Mouse (Mus musculus) heart, embryonic 16.5 days (tissue): ENCODE data around the gene Myo6. TPM values are rescaled to one million over a fixed set of nuclear protein-coding genes. Genes with fewer than 3 reads are reported as not detected.
A peak's percentile ranks its signal among the peaks of the same experiment; 100 is the strongest.

ENCODE experiments used
- ATAC-seq: fragments of 200-750 bp; cut with Nextera tagmentation; replicated peaks from 2 replicates; pipeline ENCODE4 v1.8.0; 2017; ENCODE audit warnings: moderate number of reproducible peaks; ENCODE audit not compliant: insufficient read depth, low FRiP score; ENCODE audit errors: extremely low read depth
- H3K27ac ChIP-seq: fragments of 300-500 bp; sonication (generic); 2 replicates; pipeline ENCODE4 v1.5.1; 2014; ENCODE audit warnings: mild to moderate bottlenecking, low read length, control low read depth, moderate library complexity
- H3K27me3 ChIP-seq: fragments of 300-500 bp; sonication (generic); 2 replicates; pipeline ENCODE4 v1.6.1; 2014; ENCODE audit warnings: low read length, mixed read lengths; ENCODE audit not compliant: control insufficient read depth, insufficient read depth
- H3K36me3 ChIP-seq: fragments of 300-500 bp; sonication (generic); 2 replicates; pipeline ENCODE4 v1.6.1; 2014; ENCODE audit not compliant: control insufficient read depth, insufficient read depth
- H3K4me1 ChIP-seq: fragments of 300-500 bp; sonication (generic); 2 replicates; pipeline ENCODE4 v1.6.1; 2014; ENCODE audit warnings: low read length, mixed read lengths; ENCODE audit not compliant: control insufficient read depth, insufficient read depth
- H3K4me2 ChIP-seq: fragments of 300-500 bp; sonication (generic); 2 replicates; pipeline ENCODE4 v1.6.1; 2014; ENCODE audit warnings: low read depth, mild to moderate bottlenecking, control low read depth, low read length
- H3K4me3 ChIP-seq: fragments of 300-500 bp; sonication (generic); 2 replicates; pipeline ENCODE4 v1.5.1; 2014; ENCODE audit warnings: mild to moderate bottlenecking, control low read depth, low read length
- H3K9ac ChIP-seq: fragments of 300-500 bp; sonication (generic); 2 replicates; pipeline ENCODE4 v1.6.1; 2014; ENCODE audit warnings: low read length, control low read depth
- H3K9me3 ChIP-seq: fragments of 300-500 bp; sonication (generic); replicated peaks from 2 replicates; pipeline ENCODE4 v1.6.1; 2016; ENCODE audit warnings: low read length; ENCODE audit not compliant: control insufficient read depth
- WGBS: fragments of 180-500 bp; shearing (Covaris S2); extraction: QIAGEN DNeasy Blood & Tissue Kit; methylation state at CpG from one replicate; pipeline ENCODE4 v1.1.7; 2014; 5-methylcytosine and 5-hydroxymethylcytosine counted together
- polyA plus RNA-seq: library from polyadenylated mRNA; unstranded; fragments of >200 nt; fragmentation: Nextera tagmentation; extraction: Ambion mirVana; gene quantifications from 2 replicates; pipeline ENCODE4 v1.2.1, GENCODE M21; 2015

The Myo6 gene
- polyA plus RNA-seq, 1 experiment from 2014 or later, result 10.0 TPM

GRCm38 (mm10) chr9:80163126-80163723 lies 1.6 kb upstream of the Myo6 start:
- no peak for ATAC-seq
- Histone ChIP-seq H3K9ac (no peak overlapping the region), H3K4me2 (no peak overlapping the region), H3K36me3 (no peaks in the 10 kb centered on the region), H3K4me3 (no peak overlapping the region), H3K4me1 (peaks cover 9% of the 10 kb centered on the region), H3K9me3 (no peaks in the 10 kb centered on the region), H3K27ac (no peak overlapping the region), H3K27me3 (no peaks in the 10 kb centered on the region)
- WGBS, result 71% methylated on average over 4 of the region's 4 CpGs

DNA sequence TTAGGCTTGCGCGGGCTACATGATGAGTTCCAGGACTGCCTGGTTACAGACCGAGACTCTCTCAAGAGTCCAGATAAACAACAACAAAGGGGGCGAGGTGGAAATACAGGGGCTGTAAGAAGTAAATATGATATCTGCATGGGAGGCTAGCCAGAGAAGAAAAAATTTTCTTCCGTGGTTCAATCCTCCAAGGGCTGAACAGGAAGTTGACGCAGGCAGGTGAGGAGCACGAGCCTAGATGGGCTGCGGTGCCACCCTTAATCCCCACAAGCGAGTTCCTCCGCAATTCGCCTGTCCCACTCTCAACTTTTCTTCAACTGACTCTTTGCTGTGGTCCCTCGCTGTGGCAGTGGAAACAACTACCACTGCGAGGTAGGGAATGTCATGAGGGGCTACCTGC lies 640 bp upstream of the Myo6 start:
- peak overlapping the region; percentile 67; the same call in 1 of the 2 replicates for H3K9ac ChIP-seq
- H3K27me3 ChIP-seq, result no peaks in the 10 kb centered on the region
- ATAC-seq, result no peak; the same call in 1 of the 2 replicates
- WGBS, result 3% methylated on average over 13 of the region's 13 CpGs
- H3K4me3 ChIP-seq, result peak overlapping the region; percentile 68
- no peaks in the 10 kb centered on the region for H3K36me3 ChIP-seq
- H3K4me1 ChIP-seq, result peaks cover 9% of the 10 kb centered on the region
- peak overlapping the region; percentile 71 for H3K4me2 ChIP-seq
- no peaks in the 10 kb centered on the region for H3K9me3 ChIP-seq
- H3K27ac ChIP-seq, result no peak overlapping the region

DNA sequence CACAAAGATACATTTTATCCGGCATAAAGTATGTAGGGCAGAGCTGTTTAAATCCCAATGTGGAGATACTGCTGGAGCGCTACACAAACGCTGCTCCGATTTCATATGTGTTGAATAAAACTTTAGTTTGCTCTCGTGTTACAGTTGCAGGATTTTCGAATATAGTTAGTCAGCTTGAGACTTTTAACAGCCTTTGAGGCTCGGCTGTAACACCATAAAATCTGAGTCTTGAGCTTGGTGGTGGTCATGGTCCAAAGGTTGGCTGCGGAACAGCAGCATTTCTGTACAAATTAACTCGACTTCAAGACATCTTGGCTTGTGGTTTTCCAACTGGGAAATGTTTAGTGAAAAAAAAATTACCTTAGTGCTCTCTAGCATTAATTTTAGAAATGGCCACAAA lies 859 bp downstream of the Myo6 start:
- Histone ChIP-seq H3K9ac (peak overlapping the region; percentile 72), H3K36me3 (no peaks in the 10 kb centered on the region), H3K27ac (peak overlapping the region; percentile 62), H3K27me3 (no peaks in the 10 kb centered on the region), H3K4me3 (peak overlapping the region; percentile 68), H3K4me2 (peak overlapping the region; percentile 71), H3K9me3 (no peaks in the 10 kb centered on the region), H3K4me1 (peaks cover 9% of the 10 kb centered on the region)
- 25% methylated on average over 9 of the region's 9 CpGs for whole genome bisulfite sequencing
- no peak for ATAC-seq

DNA sequence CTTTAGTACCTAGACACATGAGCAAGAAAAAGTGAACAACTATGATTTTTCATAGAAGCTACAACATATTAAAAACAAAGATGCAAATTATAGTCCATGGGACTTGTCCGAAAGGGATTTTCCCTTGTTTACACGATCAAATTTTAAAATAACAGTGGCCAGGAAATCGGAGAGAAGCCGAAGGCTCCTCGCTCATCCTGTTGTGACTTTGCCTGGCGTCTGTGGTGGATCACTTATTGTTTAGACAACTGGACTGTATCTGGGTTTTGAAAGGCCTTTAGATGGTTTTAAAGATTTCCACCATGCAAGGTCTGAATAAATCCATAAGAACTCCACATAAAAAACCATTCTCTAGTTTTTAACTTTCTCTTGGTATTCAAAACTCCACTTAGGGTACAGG lies 1.6 kb downstream of the Myo6 start:
- H3K36me3 ChIP-seq, result no peaks in the 10 kb centered on the region
- H3K27me3 ChIP-seq, result no peaks in the 10 kb centered on the region
- 62% methylated on average over 6 of the region's 6 CpGs for WGBS
- H3K9me3 ChIP-seq, result no peaks in the 10 kb centered on the region
- H3K4me2 ChIP-seq, result peak overlapping the region; percentile 18; the same call in 1 of the 2 replicates
- H3K9ac ChIP-seq, result no peak overlapping the region; the same call in 1 of the 2 replicates
- no peak overlapping the region for H3K27ac ChIP-seq
- 0 out of 2 replicates have a peak overlapping the region, but pooled peaks have one; percentile 7 for H3K4me3 ChIP-seq
- ATAC-seq, result no peak
- H3K4me1 ChIP-seq, result peaks cover 9% of the 10 kb centered on the region

- H3K4me1 ChIP-seq, result peaks cover 9% of the 10 kb centered on the region
- no peak for ATAC-seq
- WGBS, result 73% methylated on average over 4 of the region's 4 CpGs
- H3K27ac ChIP-seq, result no peak overlapping the region
- H3K4me3 ChIP-seq, result no peak overlapping the region
- H3K27me3 ChIP-seq, result no peaks in the 10 kb centered on the region
- H3K9me3 ChIP-seq, result no peaks in the 10 kb centered on the region
- no peaks in the 10 kb centered on the region for H3K36me3 ChIP-seq
- no peak overlapping the region for H3K9ac ChIP-seq
- no peak overlapping the region for H3K4me2 ChIP-seq
These were observed 2.3 kb downstream of the Myo6 start for GRCm38 (mm10) chr9:80167089-80167488.

- H3K4me2 ChIP-seq, result no peak overlapping the region
- no peak overlapping the region for H3K27ac ChIP-seq
- 0 out of 2 replicates have a peak, but pooled peaks cover 4% of the 10 kb centered on the region for H3K4me1 ChIP-seq
- no peak overlapping the region for H3K4me3 ChIP-seq
- WGBS, result 84% methylated on average over 9 of the region's 9 CpGs
- no peak for ATAC-seq
- H3K36me3 ChIP-seq, result no peaks in the 10 kb centered on the region
- no peaks in the 10 kb centered on the region for H3K9me3 ChIP-seq
- no peak overlapping the region for H3K9ac ChIP-seq
- H3K27me3 ChIP-seq, result no peaks in the 10 kb centered on the region
These were observed 4.7 kb downstream of the Myo6 start for GRCm38 (mm10) chr9:80169551-80169950.

GRCm38 (mm10) chr9:80171241-80171640 lies 6.4 kb downstream of the Myo6 start:
- no peak for ATAC-seq
- Histone ChIP-seq H3K36me3 (no peaks in the 10 kb centered on the region), H3K9me3 (no peaks in the 10 kb centered on the region), H3K4me1 (0 out of 2 replicates have a peak, but pooled peaks cover 2% of the 10 kb centered on the region), H3K4me3 (no peak overlapping the region), H3K27me3 (no peaks in the 10 kb centered on the region), H3K27ac (no peak overlapping the region), H3K9ac (no peak overlapping the region), H3K4me2 (no peak overlapping the region)

DNA sequence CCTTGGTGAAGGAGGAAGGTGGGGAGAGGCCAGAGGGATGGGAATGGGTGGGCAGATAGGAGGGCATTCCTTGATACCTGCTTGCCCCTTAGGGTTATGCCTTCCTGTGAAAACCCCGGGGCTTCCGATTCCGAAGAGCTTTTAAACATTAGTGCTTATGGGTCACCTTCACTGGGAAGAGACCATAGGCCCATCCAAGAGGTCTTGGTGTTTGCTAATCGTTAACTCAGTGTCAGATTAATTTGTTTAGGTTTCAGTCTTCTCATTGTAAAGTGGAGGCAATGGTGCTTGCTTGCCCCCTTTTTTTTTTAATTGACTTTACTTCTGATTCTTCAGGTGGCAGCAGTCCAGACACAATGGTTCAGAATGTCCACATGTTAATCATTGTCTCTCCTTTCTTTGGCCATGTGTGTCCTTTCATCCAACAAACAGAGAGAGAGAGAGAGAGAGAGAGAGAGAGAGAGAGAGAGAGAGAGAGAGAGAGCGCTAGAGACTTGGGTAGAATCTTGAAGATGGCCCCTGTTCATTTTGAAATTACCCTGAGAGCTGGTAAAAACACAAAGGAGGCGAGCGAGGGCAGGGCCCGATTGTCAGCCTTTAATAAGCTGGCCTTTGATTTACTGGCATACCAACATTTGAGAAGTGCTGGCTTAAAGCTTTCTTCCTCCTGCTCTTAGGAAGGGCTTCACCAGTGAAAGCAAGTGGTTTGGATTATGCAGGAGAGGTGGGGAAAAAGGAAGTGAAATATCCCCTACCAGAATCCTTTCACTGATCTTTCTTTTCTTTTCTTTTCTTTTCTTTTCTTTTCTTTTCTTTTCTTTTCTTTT lies 7.8 kb downstream of the Myo6 start:
- 81% methylated on average over 8 of the region's 8 CpGs for WGBS
- H3K4me3 ChIP-seq, result no peak overlapping the region
- no peak overlapping the region for H3K4me2 ChIP-seq
- no peak overlapping the region for H3K27ac ChIP-seq
- no peak overlapping the region for H3K9ac ChIP-seq
- no peaks in the 10 kb centered on the region for H3K36me3 ChIP-seq
- H3K27me3 ChIP-seq, result no peaks in the 10 kb centered on the region
- peaks cover 9% of the 10 kb centered on the region; the same call in 1 of the 2 replicates for H3K4me1 ChIP-seq
- H3K9me3 ChIP-seq, result no peaks in the 10 kb centered on the region
- ATAC-seq, result no peak

- Histone ChIP-seq H3K27ac (no peak overlapping the region), H3K4me1 (peaks cover 9% of the 10 kb centered on the region; the same call in 1 of the 2 replicates), H3K9ac (no peak overlapping the region; the same call in 1 of the 2 replicates), H3K4me3 (no peak overlapping the region), H3K9me3 (no peaks in the 10 kb centered on the region), H3K4me2 (no peak overlapping the region), H3K27me3 (no peaks in the 10 kb centered on the region), H3K36me3 (no peaks in the 10 kb centered on the region)
- no peak for ATAC-seq
- WGBS, result 57% methylated on average over 8 of the region's 9 CpGs
These were observed 8.8 kb downstream of the Myo6 start for GRCm38 (mm10) chr9:80173629-80174028.
